Mouse (Mus musculus) CD8-positive naive resting alpha-beta T cell, adult 2 months (primary cell): ENCODE results near the gene Rd3l.
A peak's percentile ranks its signal among the peaks of the same experiment; 100 is the strongest.
"Not testable (repeated sequence)": the region's sequence is repeated elsewhere in the genome, so short reads cannot be mapped to it uniquely, and the experiment has no call there.

Experiments
- DNase-seq, 2 experiments: peaks; one replicate each; pipeline ENCODE4 v3.0.0; 2022; ENCODE audit warnings: low read depth in 2 of 2, low spot score in 2 of 2

The Rd3l gene

GRCm38 (mm10) chr12:111970085-111970484, 11.0 kb downstream of the Rd3l start:
- no peak for DNase-seq

DNA sequence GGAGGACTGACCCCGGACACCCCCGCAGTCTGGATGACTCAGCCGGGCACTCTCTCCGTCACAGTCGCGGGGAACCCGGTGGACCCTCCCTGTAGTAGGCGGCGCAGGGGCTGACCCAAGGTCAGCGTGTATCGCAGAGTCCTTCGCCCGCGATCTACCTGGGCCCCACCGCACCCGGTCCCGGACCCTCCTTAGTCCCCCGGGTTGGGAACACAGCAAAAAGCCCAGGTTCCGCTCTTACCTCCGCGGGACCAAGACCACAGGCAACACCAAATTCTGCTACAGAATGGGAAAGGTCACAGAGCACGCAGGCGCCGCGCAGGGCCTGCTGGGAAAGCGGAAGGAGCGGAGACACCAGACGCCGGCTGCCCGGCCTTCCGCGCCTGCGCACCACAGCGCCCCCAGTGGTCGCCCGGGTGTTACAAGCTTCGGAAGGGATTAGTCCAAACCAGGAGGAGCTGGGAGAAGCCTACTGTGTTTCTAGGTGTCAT, 14.4 kb downstream of the Rd3l start, which contains the start of gene Atp5mpl:
TSS of gene Atp5mpl (minus strand) at position 295 of the 491 bp plus-strand sequence.
- peak; percentile 96 to 97 for DNase-seq

GRCm38 (mm10) chr12:111963339-111963738, 17.8 kb downstream of the Rd3l start:
- DNase-seq: no peak

GRCm38 (mm10) chr12:111958101-111958865, 22.8 kb downstream of the Rd3l start:
- peak; percentile 54 to 75 for DNase-seq

DNA sequence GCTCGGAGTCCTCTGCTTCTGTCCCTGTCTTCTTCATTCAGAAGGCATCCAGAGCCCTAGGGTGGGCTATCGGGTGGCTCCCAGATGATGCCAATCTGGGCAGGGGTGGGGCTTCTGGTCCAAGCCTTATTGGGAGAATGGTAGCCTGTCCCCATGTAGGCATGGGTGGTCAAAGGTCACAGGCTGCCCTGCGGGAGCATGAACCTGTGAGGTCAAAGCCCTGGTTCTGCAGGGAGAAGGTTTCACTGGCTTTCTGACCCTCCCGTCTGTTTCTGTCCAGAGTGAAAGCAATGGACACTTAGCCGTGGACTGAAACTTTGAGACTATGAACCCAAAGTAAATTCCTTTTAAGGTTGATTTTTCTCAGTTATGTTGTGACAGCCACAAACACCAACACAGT, 24.9 kb downstream of the Rd3l start:
- no peak for DNase-seq

DNA sequence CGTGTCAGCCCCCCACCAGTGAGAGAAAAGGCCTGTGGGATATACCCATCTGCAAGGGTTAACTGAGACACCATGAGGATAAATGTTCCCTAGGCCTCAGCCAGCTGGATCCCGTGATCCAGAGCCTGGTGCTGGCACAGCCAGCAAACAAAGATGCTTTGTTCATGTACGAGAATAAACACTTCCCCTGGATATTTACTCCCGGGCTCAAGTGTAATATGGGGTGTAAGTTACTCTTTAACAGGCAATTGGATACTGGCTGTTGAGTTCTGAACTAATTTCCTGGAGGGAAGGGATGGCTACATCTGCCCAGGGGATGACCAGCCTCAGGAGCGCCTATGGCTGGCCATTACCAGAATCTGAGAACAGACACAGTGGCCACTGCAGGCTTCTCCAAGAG, 29.4 kb downstream of the Rd3l start:
- no peak for DNase-seq

DNA sequence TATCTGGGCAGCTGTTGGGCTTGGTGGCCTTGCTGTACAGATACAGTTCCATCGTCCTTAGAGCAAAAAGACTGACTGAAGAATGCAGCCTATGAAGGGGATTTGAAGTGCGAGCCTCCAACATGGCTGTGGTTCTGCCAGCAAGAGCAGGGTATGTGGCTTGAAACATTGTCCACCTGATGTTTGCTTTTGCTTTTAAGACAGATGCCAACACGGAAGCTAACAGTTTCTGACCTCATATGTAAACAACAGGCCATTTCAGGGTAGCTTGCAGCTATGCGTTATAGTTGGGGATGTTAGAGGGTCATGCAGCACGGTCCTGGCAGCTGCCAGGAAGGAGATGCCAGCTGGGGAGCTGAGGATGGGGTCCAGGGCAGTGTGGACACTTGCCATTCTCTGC, 30.6 kb downstream of the Rd3l start:
- DNase-seq: no peak

DNA sequence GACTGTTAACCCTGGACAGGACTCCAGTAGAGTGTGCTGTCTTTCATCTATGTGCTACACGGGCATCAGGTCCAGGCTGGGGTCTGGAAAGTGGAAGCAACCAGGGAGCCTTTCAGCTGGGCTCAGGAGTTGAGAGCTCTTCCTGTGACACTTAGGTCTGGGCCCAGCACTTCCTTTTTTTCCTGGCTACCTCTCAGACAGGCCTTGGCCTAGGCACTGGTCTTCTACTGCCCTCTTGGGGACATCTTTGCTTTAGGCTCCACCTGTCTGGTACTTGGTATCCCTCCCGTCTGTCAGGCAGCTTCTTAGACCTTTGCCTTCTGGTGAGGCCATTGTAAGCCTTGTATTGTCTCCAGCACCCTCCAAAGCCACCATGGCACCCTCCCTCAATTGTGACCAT, 34.4 kb downstream of the Rd3l start:
- peak; percentile 50 to 55 for DNase-seq

GRCm38 (mm10) chr12:111945765-111946655, 35.1 kb downstream of the Rd3l start:
- DNase-seq: not testable (repeated sequence)

DNA sequence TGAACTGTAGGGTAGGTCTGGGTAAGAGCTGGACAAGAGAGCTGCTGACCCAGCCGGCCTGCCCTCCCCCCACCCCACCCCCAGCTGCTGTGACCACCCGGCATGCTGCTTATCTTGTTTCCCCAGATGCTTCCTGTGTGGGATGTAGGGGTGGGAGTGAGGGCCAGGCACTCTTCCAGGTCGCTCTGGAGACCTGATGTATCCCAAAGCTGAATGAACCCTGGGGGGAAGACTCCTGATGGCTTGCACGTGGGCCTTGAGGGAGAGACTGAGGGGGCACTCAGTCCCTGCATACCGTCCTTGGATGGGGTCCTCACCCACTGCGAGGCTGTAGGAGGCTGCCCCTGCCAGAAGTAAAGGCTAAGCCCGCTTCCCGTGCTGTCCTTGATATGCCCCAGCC, 36.0 kb downstream of the Rd3l start:
- DNase-seq: no peak

- DNase-seq: not testable (repeated sequence)
Observed at GRCm38 (mm10) chr12:111944065-111944987, 36.8 kb downstream of the Rd3l start.

DNA sequence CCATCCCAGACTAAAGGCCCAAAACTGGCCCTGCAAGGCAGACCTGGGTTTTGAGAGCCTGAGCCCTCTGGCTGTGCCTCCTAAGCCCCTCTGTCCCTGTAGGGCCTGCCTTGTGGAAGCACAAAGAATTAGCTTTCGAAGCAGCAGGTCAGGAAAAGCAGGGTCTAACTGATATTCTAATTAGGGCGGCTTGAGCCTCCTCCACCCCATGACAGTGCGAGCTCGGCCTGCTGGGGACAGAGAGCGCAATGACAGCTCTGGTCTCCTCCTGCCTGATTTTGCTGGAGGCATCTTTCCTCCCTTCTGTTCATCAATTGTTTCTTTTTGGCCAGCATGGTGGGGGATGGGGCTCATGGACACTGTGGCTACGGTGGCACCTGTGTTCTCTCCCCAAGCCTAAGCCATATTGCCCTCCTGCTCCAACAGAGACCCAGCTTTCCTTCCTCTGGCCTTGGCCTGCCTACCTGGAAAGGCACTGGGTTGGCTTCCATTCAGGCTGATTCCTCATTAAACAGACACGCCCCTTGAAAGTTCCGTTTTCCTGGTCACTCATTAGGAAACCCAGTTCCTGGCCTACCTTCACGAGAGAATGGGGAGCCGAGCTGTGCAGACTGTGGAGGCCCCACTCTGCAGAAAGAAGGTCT, 37.6 kb downstream of the Rd3l start:
- no peak for DNase-seq

GRCm38 (mm10) chr12:111938623-111939177, 42.4 kb downstream of the Rd3l start:
- DNase-seq: no peak

DNA sequence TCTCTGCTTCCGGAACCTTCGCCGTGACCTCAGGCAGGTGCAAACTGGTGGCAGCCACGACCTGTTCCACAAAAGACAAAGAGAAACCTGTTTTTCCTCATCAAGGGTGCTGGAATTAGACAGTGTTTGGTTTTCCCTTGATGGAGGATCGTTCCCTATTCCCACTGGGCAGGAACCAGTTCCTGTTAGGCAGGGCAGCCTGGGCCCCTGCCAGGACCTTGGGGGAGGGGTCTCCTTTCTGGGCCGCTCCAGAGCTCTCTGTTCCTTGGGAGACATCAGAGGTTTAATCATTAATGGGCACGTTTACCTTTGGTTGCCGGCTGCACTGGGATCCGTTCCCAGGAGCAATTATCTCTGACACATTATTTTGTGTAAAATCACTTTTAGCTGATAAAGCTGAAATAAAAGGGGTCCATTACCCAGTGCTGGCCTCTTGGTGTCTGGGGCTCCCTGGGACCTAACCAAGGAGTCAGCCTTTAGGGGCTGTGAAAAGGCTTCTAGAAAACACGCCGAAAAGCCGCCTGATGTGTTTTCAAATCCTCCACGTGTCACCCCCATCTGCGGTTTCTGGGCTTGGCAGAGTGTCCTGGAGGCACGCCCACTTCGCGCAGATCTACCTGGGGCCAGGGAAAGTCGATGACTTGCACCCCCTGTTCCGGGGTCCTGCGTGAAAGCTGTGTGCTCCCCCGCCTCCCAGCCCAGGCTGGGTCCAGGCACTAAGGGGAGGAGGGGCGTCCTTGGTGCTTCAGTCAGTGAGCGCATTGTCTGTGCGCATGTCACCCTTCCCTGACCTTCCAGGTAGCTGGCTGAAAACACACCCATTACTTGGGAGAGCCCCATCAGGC, 44.2 kb downstream of the Rd3l start:
- no peak for DNase-seq

- DNase-seq: no peak
Observed at GRCm38 (mm10) chr12:111933971-111934370, 47.1 kb downstream of the Rd3l start.

- DNase-seq: no peak
Observed at GRCm38 (mm10) chr12:111933032-111933704, 47.9 kb downstream of the Rd3l start.

- DNase-seq: no peak
Observed at GRCm38 (mm10) chr12:111932513-111932912, 48.6 kb downstream of the Rd3l start.

- DNase-seq: no peak
Observed at GRCm38 (mm10) chr12:111931411-111932025, 49.6 kb downstream of the Rd3l start.
